Mouse (Mus musculus) lung, adult 18-20 months (tissue): ENCODE measurements around the gene Itsn2.
"Not testable (repeated sequence)": the region's sequence is repeated elsewhere in the genome, so short reads cannot be mapped to it uniquely, and the experiment has no call there.

ENCODE experiments used
- DNase-seq, 2 experiments: peaks; one replicate each; pipeline ENCODE4 v3.0.0; 2022; ENCODE audit warnings: mixed read lengths in 2 of 2

Itsn2 gene

GRCm38 (mm10) chr12:4592541-4593165, at the start of gene Itsn2, which contains the start of gene Gm3625:
TSS of gene Itsn2 (plus strand) at chr12:4592638.
TSS of gene Gm3625 (minus strand) at chr12:4592927.
- peak; percentile 74 to 78 for DNase-seq

- DNase-seq = no peak
Measured at GRCm38 (mm10) chr12:4544400-4544919, 48.0 kb upstream of the Itsn2 start.

DNA sequence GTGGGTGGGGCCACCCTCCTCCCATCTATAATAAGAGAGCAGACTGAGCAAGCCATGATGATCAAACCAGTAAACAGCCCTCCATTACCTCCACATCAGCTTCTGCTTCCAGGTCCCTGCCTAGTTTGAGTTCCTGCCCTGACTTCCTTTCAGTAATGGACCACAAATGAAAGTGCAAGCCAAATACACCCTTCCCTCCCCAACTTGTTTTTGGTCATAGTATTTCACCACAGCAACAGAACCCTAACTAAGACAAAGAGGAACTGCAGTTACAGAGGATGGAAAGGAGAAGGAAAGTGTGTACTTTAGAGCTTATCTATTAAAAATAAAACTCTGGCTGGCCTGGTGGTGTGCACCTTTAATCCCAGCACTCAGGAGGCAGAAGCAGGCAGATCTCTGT, 47.0 kb upstream of the Itsn2 start:
- DNase-seq = no peak

DNA sequence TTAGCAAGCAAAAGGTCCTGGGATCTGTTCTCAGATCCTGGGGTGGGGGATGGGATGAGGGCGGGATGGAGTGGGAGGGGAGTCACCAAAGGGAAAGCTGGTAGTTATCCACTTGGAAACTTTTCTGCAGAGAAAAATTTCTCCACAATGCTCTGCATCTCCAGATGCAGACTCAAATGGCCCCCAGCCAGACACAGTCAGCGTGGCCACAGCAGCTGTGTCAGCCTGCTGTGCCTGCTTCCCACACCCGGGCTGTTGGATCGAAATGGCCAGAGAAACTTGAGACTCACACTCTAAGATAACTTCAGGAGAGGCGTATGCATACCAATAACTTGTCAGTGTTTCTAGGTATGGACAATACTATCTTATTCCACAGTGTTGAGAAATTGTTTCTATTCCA, 45.9 kb upstream of the Itsn2 start:
- peak in 1 of 2 experiments; percentile 19 for DNase-seq

GRCm38 (mm10) chr12:4547557-4547956, 44.9 kb upstream of the Itsn2 start:
- no peak for DNase-seq

GRCm38 (mm10) chr12:4548053-4549013, 44.1 kb upstream of the Itsn2 start:
- peak; percentile 74 to 75 for DNase-seq

- DNase-seq = not testable (repeated sequence)
Measured at GRCm38 (mm10) chr12:4553704-4554103, 38.7 kb upstream of the Itsn2 start.

DNA sequence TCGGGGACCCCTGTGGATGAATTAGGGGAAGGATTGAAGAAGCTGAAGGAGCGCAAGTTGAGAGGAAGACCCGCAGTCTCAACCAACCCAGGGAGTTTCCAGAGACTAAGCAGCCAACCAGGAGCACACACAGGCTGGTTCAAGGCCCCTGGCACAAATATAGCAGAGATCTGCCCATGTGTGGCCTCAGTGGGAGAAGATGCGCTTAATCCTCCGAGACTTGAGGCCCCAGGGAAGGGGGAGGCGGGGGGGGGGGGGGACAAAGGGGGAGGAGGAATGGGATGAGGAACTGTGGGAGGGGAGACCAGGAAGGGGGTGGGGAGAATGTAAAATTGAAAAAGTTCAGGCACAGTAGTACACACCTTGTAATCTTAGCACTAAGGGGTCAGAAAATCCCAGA, 37.0 kb upstream of the Itsn2 start:
- DNase-seq = no peak

DNA sequence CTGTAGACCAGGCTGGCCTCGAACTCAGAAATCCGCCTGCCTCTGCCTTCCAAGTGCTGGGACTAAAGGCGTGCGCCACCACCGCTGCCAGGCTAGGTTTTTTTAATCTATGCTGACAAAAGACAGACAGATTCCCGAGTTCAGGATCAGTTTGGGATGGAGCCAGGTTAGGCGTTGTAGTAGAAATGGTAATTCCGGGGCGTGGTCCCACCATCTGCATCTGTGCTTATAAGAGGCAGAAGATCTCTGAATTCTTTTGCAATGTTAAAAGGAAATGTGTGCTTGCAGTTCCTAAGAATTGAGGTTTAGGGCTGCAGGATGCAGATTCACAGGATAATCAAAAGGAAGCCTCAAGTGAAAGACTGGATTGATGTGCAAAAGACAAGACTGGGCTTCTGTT, 35.5 kb upstream of the Itsn2 start:
- DNase-seq = no peak

- DNase-seq = no peak
Measured at GRCm38 (mm10) chr12:4557436-4557835, 35.0 kb upstream of the Itsn2 start.

DNA sequence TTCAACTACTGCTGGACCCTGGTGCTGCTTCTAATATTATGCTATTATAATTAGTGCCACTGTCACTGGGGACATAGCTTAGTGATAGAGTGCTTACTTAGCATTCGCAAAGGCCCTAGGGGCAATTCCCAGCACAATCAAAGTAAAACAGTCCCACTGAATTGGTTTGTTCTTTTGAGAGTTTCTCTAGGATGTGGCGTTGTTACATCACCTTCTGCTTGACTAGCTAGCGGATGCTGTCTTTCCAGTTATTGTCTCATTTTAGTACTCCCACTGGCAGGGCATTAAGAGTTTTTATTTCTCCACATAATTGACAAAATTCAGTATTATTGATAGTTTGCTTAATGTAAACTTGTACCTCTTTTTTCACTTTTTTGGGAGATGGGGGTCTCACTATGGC, 34.4 kb upstream of the Itsn2 start:
- DNase-seq = no peak

GRCm38 (mm10) chr12:4558475-4559279, 33.8 kb upstream of the Itsn2 start:
- DNase-seq = peak; percentile 19 to 33

GRCm38 (mm10) chr12:4571864-4572263, 20.6 kb upstream of the Itsn2 start:
- peak; percentile 62 to 79 for DNase-seq

GRCm38 (mm10) chr12:4574065-4574464, 18.4 kb upstream of the Itsn2 start:
- DNase-seq = no peak

DNA sequence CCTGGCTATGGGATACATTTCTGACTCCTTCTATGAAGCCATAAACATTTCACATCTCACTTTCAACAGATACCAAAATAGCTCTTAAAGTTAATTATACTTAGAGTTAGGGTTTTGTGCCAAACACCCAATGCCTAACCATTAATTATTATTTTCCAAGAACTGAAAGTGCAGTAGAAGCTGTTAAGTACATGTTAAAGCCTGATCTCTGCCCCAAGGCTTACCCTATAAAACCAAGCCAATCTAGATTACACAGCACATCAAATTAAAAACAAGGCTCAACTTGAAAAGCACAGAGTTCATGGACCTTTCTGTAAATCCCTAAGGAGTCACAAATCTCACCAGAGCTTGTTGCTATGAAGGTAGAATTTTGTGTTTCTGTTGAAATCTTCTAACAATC, 10.1 kb upstream of the Itsn2 start:
- DNase-seq = no peak

GRCm38 (mm10) chr12:4587846-4588245, 4.6 kb upstream of the Itsn2 start:
- no peak for DNase-seq

- peak; percentile 63 to 75 for DNase-seq
Measured at GRCm38 (mm10) chr12:4588603-4589002, 3.8 kb upstream of the Itsn2 start.

DNA sequence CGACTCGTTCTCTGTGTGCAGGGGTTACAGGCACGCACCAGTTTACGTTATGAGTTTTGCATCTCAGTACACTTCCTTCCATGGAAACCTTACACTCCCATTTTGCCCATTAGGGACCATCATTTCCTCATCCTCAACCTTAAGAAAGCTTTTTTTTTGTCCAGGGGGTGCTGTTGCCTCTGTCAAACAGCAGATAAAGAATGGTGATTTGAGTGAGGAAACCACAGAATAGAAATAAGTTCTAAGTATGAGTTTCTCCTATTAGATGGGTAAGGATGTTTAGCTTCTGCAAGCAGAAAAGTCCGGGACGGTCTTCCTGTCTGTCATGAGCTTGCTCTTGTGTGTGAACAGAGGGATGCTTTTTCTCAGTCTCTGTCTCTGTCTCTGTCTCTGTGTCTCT, 413 bp upstream of the Itsn2 start:
- no peak for DNase-seq

GRCm38 (mm10) chr12:4593166-4593929, 910 bp downstream of the Itsn2 start:
- peak; percentile 55 to 59 for DNase-seq

DNA sequence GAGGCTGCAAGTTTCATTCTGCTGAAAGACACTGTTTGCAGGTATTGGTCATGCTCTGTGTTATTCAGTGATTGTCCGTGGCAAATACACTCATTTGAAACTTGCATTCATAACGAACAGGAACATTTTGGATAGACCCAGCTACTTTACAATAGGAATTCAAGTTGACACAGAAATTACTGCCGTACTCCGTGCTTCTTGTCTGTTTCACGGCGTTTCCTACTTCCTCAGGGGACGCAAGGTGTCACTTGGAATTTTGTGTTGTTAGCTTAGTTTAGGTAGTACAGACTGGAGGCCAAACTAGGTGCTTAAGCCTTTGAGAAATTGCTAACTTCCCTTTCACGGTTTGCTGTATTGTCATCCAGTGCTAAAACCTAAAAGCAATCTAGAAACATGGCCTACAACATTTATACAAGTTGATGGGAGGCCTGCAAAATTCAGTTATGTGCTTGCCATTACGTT, 1.5 kb downstream of the Itsn2 start:
- no peak for DNase-seq

GRCm38 (mm10) chr12:4595055-4595454, 2.6 kb downstream of the Itsn2 start:
- DNase-seq = no peak
